Mouse (Mus musculus) stomach, postnatal 0 days (tissue): ENCODE data around the gene Rad18. TPM values are rescaled to one million over a fixed set of nuclear protein-coding genes. Genes with fewer than 3 reads are reported as not detected.

Source experiments
- ATAC-seq: fragments of 200-750 bp; cut with Nextera tagmentation; 2 replicates; pipeline ENCODE4 v1.8.0; 2017; ENCODE audit not compliant: low FRiP score, low TSS enrichment
- DNase-seq: peaks from one replicate; pipeline ENCODE4 v3.0.0-alpha.2; 2016; ENCODE audit warnings: low spot score
- H3K27ac ChIP-seq: fragments of 300-500 bp; sonication (generic); replicated peaks from 2 replicates; pipeline ENCODE4 v1.5.1; 2014; ENCODE audit warnings: mild to moderate bottlenecking, control low read depth
- H3K27me3 ChIP-seq: fragments of 300-500 bp; sonication (generic); 2 replicates; pipeline ENCODE4 v1.6.1; 2014; ENCODE audit warnings: low read length; ENCODE audit not compliant: control insufficient read depth, insufficient read depth
- H3K36me3 ChIP-seq: fragments of 300-500 bp; sonication (generic); 2 replicates; pipeline ENCODE4 v1.6.1; 2014; ENCODE audit warnings: low read length, mixed read lengths; ENCODE audit not compliant: control insufficient read depth, insufficient read depth
- H3K4me1 ChIP-seq: fragments of 300-500 bp; sonication (generic); replicated peaks from 2 replicates; pipeline ENCODE4 v1.6.1; 2014; ENCODE audit warnings: antibody characterized with exemption; ENCODE audit not compliant: control insufficient read depth, insufficient read depth
- H3K4me2 ChIP-seq: fragments of 300-500 bp; sonication (generic); replicated peaks from 2 replicates; pipeline ENCODE4 v1.6.1; 2014; ENCODE audit warnings: low read depth, mild to moderate bottlenecking, control low read depth, moderate library complexity
- H3K4me3 ChIP-seq: fragments of 300-500 bp; sonication (generic); 2 replicates; pipeline ENCODE4 v1.5.1; 2014; ENCODE audit warnings: low read depth, low read length, control low read depth
- H3K9ac ChIP-seq: fragments of 300-500 bp; sonication (generic); 2 replicates; pipeline ENCODE4 v1.6.1; 2014; ENCODE audit warnings: mild to moderate bottlenecking, low read length, control low read depth, mixed read lengths
- H3K9me3 ChIP-seq: fragments of 300-500 bp; sonication (generic); 2 replicates; pipeline ENCODE4 v1.6.1; 2016; ENCODE audit warnings: low read length; ENCODE audit not compliant: control insufficient read depth
- CTCF ChIP-seq: IDR thresholded peaks from 2 replicates; pipeline ENCODE4 v1.5.1; 2016; ENCODE audit warnings: antibody characterized with exemption, low read depth, mild to moderate bottlenecking, moderate library complexity
- EP300 ChIP-seq: optimal IDR thresholded peaks from 2 replicates; pipeline ENCODE3; 2016; ENCODE audit warnings: antibody characterized with exemption
- WGBS: fragments of 180-500 bp; shearing (Covaris S2); extraction: QIAGEN DNeasy Blood & Tissue Kit; methylation state at CpG from one replicate; pipeline ENCODE4 v1.1.7; 2014; 5-methylcytosine and 5-hydroxymethylcytosine counted together
- polyA plus RNA-seq: library from polyadenylated mRNA; unstranded; fragments of >200 nt; fragmentation: Nextera tagmentation; extraction: Ambion mirVana; gene quantifications from 2 replicates; pipeline ENCODE4 v1.2.1, GENCODE M21; 2015

Gene Rad18
- polyA plus RNA-seq, 1 experiment from 2014 or later = 12.9 TPM

GRCm38 (mm10) chr6:112699115-112699514, 2.6 kb upstream of the Rad18 start:
- Histone ChIP-seq H3K4me2 (no peak overlapping the region), H3K9ac (no peak overlapping the region), H3K27me3 (no peaks in the 10 kb centered on the region), H3K36me3 (no peaks in the 10 kb centered on the region), H3K4me3 (no peak overlapping the region), H3K4me1 (no peaks in the 10 kb centered on the region), H3K9me3 (no peaks in the 10 kb centered on the region), H3K27ac (no peak overlapping the region)
- DNase-seq = no peak
- WGBS = 66% methylated on average over 1 of the region's 1 CpGs
- TF ChIP-seq CTCF (no peak), EP300 (no peak)
- ATAC-seq = no peak

- 92% methylated on average over 5 of the region's 5 CpGs for WGBS
- no peak overlapping the region for H3K4me2 ChIP-seq
- ATAC-seq = no peak
- H3K9ac ChIP-seq = no peak overlapping the region
- no peaks in the 10 kb centered on the region for H3K4me1 ChIP-seq
- no peaks in the 10 kb centered on the region for H3K36me3 ChIP-seq
- H3K27ac ChIP-seq = no peak overlapping the region
- TF ChIP-seq CTCF = no peak
- TF ChIP-seq EP300 = no peak
- H3K4me3 ChIP-seq = no peak overlapping the region
- H3K27me3 ChIP-seq = no peaks in the 10 kb centered on the region
- no peaks in the 10 kb centered on the region for H3K9me3 ChIP-seq
- no peak for DNase-seq
These were observed 2.0 kb downstream of the Rad18 start for GRCm38 (mm10) chr6:112694492-112694891.

- Histone ChIP-seq H3K27ac (no peak overlapping the region), H3K4me3 (no peak overlapping the region), H3K9me3 (no peaks in the 10 kb centered on the region), H3K9ac (no peak overlapping the region), H3K4me2 (no peak overlapping the region), H3K36me3 (no peaks in the 10 kb centered on the region), H3K27me3 (no peaks in the 10 kb centered on the region), H3K4me1 (no peaks in the 10 kb centered on the region)
- ATAC-seq = no peak
- WGBS = 100% methylated on average over 1 of the region's 1 CpGs
- TF ChIP-seq CTCF (no peak), EP300 (no peak)
- DNase-seq = no peak
These were observed 5.0 kb downstream of the Rad18 start for GRCm38 (mm10) chr6:112691523-112691922.

- 91% methylated on average over 3 of the region's 3 CpGs for WGBS
These were observed 8.5 kb downstream of the Rad18 start for GRCm38 (mm10) chr6:112688033-112688432.

GRCm38 (mm10) chr6:112686485-112686884, 10.0 kb downstream of the Rad18 start:
- H3K9me3 ChIP-seq = no peaks in the 10 kb centered on the region

More at GRCm38 (mm10) chr6:112688033-112688432, 8.5 kb downstream of the Rad18 start:
- no peaks in the 10 kb centered on the region for H3K9me3 ChIP-seq
- ATAC-seq = no peak
- no peak overlapping the region for H3K27ac ChIP-seq
- no peak for DNase-seq
- H3K9ac ChIP-seq = no peak overlapping the region
- no peaks in the 10 kb centered on the region for H3K27me3 ChIP-seq
- no peak overlapping the region for H3K4me3 ChIP-seq
- TF ChIP-seq EP300 (no peak), CTCF (no peak)
- H3K4me2 ChIP-seq = no peak overlapping the region
- H3K36me3 ChIP-seq = no peaks in the 10 kb centered on the region
- no peaks in the 10 kb centered on the region for H3K4me1 ChIP-seq

GRCm38 (mm10) chr6:112684065-112684464, 12.4 kb downstream of the Rad18 start:
- ATAC-seq (no peak), DNase-seq (no peak)
- 80% methylated on average over 2 of the region's 2 CpGs for WGBS
- no peak overlapping the region for H3K4me3 ChIP-seq
- TF ChIP-seq EP300 (no peak), CTCF (no peak)
- no peaks in the 10 kb centered on the region for H3K4me1 ChIP-seq
- H3K9me3 ChIP-seq = no peaks in the 10 kb centered on the region
- no peak overlapping the region for H3K9ac ChIP-seq
- no peak overlapping the region for H3K27ac ChIP-seq
- H3K27me3 ChIP-seq = no peaks in the 10 kb centered on the region
- H3K4me2 ChIP-seq = no peak overlapping the region
- no peaks in the 10 kb centered on the region for H3K36me3 ChIP-seq

More at GRCm38 (mm10) chr6:112686485-112686884, 10.0 kb downstream of the Rad18 start:
- H3K27me3 ChIP-seq = no peaks in the 10 kb centered on the region
- no peak overlapping the region for H3K4me3 ChIP-seq
- 68% methylated on average over 7 of the region's 7 CpGs for WGBS
- H3K4me1 ChIP-seq = no peaks in the 10 kb centered on the region
- H3K9ac ChIP-seq = no peak overlapping the region
- no peak overlapping the region for H3K27ac ChIP-seq
- no peaks in the 10 kb centered on the region for H3K36me3 ChIP-seq
- ATAC-seq (no peak), DNase-seq (no peak)
- TF ChIP-seq EP300 = no peak
- TF ChIP-seq CTCF = no peak
- no peak overlapping the region for H3K4me2 ChIP-seq
